Mouse (Mus musculus) lung, postnatal 0 days (tissue): ENCODE measurements at regions not wholly inside any gene's neighbourhood (a gene's known extent, or its start where the extent isn't known, plus 50 kb on each side); places are given as distances from the start of the nearest gene placed in this dataset.

Experiments
- CTCF ChIP-seq: IDR thresholded peaks from 2 replicates; pipeline ENCODE4 v1.5.1; 2016; ENCODE audit warnings: antibody characterized with exemption, mild to moderate bottlenecking
- EP300 ChIP-seq: IDR thresholded peaks from 2 replicates; pipeline ENCODE4 v1.6.1; 2016; ENCODE audit warnings: antibody characterized with exemption, mild to moderate bottlenecking, control low read depth

- TF ChIP-seq CTCF (no peak), EP300 (no peak)
Observed at GRCm38 (mm10) chr12:27844958-27845357, 502.6 kb upstream of the Sox11 start.
